Mouse (Mus musculus) adrenal gland, adult (tissue): Measurements from ENCODE around the gene Rnf103.

Experiments used
- DNase-seq, 2 experiments: peaks; one replicate each; pipeline ENCODE4 v3.0.0; 2022 to 2023; ENCODE audit warnings: low spot score in 1 of 2; ENCODE audit not compliant: inconsistent age in 2 of 2

The Rnf103 gene

GRCm38 (mm10) chr6:71492136-71492535, 1.6 kb upstream of the Rnf103 start:
- DNase-seq, result no peak

- peak in 1 of 2 experiments; percentile 36 for DNase-seq
These were observed 679 bp upstream of the Rnf103 start for GRCm38 (mm10) chr6:71492756-71493674.

GRCm38 (mm10) chr6:71494341-71495020, 787 bp downstream of the Rnf103 start:
- DNase-seq, result peak; percentile 74 to 92

- DNase-seq, result no peak
These were observed 6.9 kb downstream of the Rnf103 start for GRCm38 (mm10) chr6:71500575-71500974.

- no peak for DNase-seq
These were observed 9.3 kb downstream of the Rnf103 start for GRCm38 (mm10) chr6:71503001-71503400.

- no peak for DNase-seq
These were observed 10.0 kb downstream of the Rnf103 start for GRCm38 (mm10) chr6:71503670-71504069.

- DNase-seq, result peak; percentile 39 to 52
These were observed 10.4 kb downstream of the Rnf103 start for GRCm38 (mm10) chr6:71504091-71504490.

- DNase-seq, result no peak
These were observed 12.0 kb downstream of the Rnf103 start for GRCm38 (mm10) chr6:71505671-71506070.

GRCm38 (mm10) chr6:71519476-71519875, 25.8 kb downstream of the Rnf103 start:
- DNase-seq, result no peak

GRCm38 (mm10) chr6:71525556-71525955, 31.9 kb downstream of the Rnf103 start:
- DNase-seq, result peak in 1 of 2 experiments; percentile 44

- DNase-seq, result no peak
These were observed 33.4 kb downstream of the Rnf103 start for GRCm38 (mm10) chr6:71527056-71527455.

- no peak for DNase-seq
These were observed 34.1 kb downstream of the Rnf103 start for GRCm38 (mm10) chr6:71527826-71528225.

GRCm38 (mm10) chr6:71530176-71530575, 36.5 kb downstream of the Rnf103 start:
- DNase-seq, result no peak

GRCm38 (mm10) chr6:71537286-71537685, 43.6 kb downstream of the Rnf103 start:
- peak; percentile 36 to 77 for DNase-seq

GRCm38 (mm10) chr6:71543686-71544499, 50.2 kb downstream of the Rnf103 start, which contains the start of gene Chmp3:
Gene Chmp3 (plus strand): TSS chr6:71543797.
- DNase-seq, result peak; percentile 97 to 99

- peak; percentile 40 to 87 for DNase-seq
These were observed 61.8 kb downstream of the Rnf103 start for GRCm38 (mm10) chr6:71555507-71555951.

- no peak for DNase-seq
These were observed 63.1 kb downstream of the Rnf103 start for GRCm38 (mm10) chr6:71556826-71557225.
